Mouse (Mus musculus) liver, postnatal 0 days (tissue): ENCODE data around the gene Cavin2.

Experiments
- CTCF ChIP-seq: sonication (generic); IDR thresholded peaks from 2 replicates; pipeline ENCODE4 v1.5.1; 2016; ENCODE audit warnings: antibody characterized with exemption, low read depth
- EP300 ChIP-seq: IDR thresholded peaks from 2 replicates; pipeline ENCODE4 v1.6.1; 2016; ENCODE audit warnings: antibody characterized with exemption, low read depth, mild to moderate bottlenecking

GRCm38 (mm10) chr1:51292348-51292747 lies 3.4 kb downstream of the Cavin2 start:
- TF ChIP-seq CTCF (no peak), EP300 (no peak)
